Mouse (Mus musculus) thymus, adult 2 months (tissue): ENCODE data around the gene Synrg.

Experiments
- CTCF ChIP-seq: fragments of 200-500 bp; IDR thresholded peaks from 2 replicates; pipeline ENCODE4 v1.5.1; 2012; ENCODE audit warnings: mild to moderate bottlenecking, control low read depth, low read length, moderate library complexity, borderline replicate concordance; ENCODE audit not compliant: control insufficient read depth, poor library complexity, insufficient read depth; ENCODE audit errors: extremely low read depth
- POLR2A ChIP-seq: fragments of 200-500 bp; IDR thresholded peaks from 2 replicates; pipeline ENCODE4 v1.6.1; 2012; ENCODE audit warnings: mild to moderate bottlenecking, low read length, control low read depth, moderate library complexity; ENCODE audit not compliant: control insufficient read depth, poor library complexity, insufficient read depth; ENCODE audit errors: extremely low read depth

DNA sequence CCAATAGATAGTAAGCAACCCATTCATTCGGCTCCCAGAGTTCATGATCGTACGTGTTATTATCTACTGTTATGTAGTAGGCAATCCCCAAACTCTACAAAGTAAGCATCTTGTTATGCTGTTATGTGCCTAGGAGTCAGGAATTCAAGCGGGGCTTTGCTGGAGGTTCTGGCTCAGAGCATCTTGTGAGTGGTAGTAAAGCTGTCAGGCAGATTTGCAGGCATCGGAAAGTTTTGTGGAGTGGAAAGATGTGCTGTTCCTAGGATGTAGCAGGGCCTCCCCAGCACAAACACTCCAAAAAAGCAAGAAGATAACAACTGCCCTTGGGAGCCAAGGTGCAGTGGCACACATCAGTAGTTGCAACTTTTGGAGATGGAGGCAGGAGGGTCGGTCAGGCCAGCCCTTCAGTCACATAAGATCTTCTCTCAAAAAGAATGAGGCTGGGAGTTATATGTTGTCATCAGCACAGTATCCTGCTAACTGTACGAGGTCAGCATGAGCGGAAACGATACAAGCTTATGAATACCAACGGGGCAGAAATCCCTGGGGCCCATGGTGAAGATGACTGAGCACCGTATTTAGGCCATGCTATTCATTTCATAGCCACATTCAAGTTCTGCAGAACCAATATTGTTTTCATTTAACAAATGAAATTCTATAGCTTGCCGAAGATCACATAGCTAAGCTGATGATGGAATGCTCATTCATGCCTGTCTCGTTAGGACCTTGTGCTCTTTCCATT lies 12.2 kb downstream of the Synrg start:
- no peak for TF ChIP-seq CTCF
- no peak for TF ChIP-seq POLR2A
